Mouse (Mus musculus): ENCODE measurements around the gene Spred3. TPM values are rescaled to one million over a fixed set of nuclear protein-coding genes. Genes with fewer than 3 reads are reported as not detected.
"Not testable (repeated sequence)": the region's sequence is repeated elsewhere in the genome, so short reads cannot be mapped to it uniquely, and the experiment has no call there.

Gene Spred3
- polyA plus RNA-seq, 1 experiment from 2014 or later: 11.7 TPM

DNA sequence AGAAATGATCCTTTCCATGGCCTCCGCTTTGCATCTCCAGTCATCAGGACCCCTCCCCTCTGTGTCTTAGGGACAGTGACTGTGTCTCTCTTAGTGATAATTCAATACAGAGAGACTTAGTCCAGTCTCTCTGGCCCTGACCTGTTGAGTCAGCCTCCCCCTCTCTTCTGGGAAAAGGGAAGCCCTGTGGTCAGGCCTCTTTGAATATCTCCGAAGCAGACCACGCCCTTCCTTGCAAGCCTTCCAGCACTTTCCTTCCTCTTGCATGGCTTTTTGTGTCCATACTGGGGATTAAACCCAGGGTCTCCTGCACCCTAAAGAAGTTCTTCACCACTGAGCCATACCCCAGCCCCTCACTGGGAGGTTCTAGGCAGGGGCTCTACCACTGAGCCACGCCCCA lies 26.2 kb downstream of the Spred3 start:
- no peaks in the 10 kb centered on the region for H3K9me3 ChIP-seq (replicated peaks)
- no peak overlapping the region for H3K4me2 ChIP-seq
- 96% methylated on average over 4 of the region's 4 CpGs for WGBS
- H3K4me1 ChIP-seq: no peaks in the 10 kb centered on the region
- ATAC-seq (ENCODE audit: low FRiP score): no peak
- H3K4me3 ChIP-seq (replicated peaks): no peak overlapping the region
- H3K27me3 ChIP-seq (replicated peaks): no peaks in the 10 kb centered on the region
- H3K27ac ChIP-seq (replicated peaks): no peak overlapping the region
- no peak overlapping the region for H3K9ac ChIP-seq (replicated peaks)
- no peaks in the 10 kb centered on the region for H3K36me3 ChIP-seq

DNA sequence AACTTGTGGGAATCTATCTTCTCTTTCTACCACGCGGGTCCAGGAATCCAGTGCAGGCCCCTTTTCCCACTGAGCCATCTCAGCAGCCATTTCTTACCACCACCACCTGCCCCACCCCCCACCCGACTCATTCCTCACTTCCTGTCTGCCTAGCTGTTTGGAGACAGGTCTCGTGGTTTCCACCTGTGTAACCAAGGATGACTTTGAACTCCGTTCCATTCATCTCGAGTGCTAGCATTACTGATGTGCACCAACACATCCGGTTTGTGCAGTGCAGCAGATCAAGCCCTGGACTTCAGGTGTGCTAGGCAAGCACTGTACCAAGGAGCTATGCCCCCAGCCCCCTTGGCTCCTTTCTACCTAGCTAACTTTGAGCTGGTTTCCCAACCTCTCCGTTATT lies 28.8 kb downstream of the Spred3 start:
- Histone ChIP-seq H3K9ac (replicated peaks) (no peak overlapping the region), H3K4me1 (no peaks in the 10 kb centered on the region), H3K9me3 (replicated peaks) (no peaks in the 10 kb centered on the region), H3K36me3 (no peaks in the 10 kb centered on the region), H3K27me3 (replicated peaks) (peaks cover 5% of the 10 kb centered on the region; the same call in 1 of the 2 replicates), H3K4me2 (no peak overlapping the region), H3K4me3 (replicated peaks) (no peak overlapping the region), H3K27ac (replicated peaks) (no peak overlapping the region)
- no peak for ATAC-seq (ENCODE audit: low FRiP score)
- WGBS: 90% methylated on average over 8 of the region's 8 CpGs

DNA sequence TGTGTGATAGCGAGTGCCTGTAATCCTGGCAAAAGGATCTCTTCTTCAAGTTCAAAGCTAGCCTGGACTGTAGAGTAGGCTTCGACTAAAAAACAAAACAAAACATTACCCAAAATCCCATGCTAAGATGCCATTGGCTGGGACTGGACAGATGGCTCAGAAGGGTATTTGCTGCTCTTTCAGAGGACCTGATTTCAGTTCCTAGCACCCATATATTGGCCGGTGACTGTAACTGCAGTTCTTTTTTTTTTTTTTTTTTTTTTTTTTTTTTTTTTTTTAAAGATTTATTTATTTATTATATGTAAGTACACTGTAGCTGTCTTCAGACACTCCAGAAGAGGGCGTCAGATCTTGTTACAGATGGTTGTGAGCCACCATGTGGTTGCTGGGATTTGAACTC lies 31.0 kb downstream of the Spred3 start:
- H3K27ac ChIP-seq (replicated peaks); H3K9me3 ChIP-seq (replicated peaks); H3K4me2 ChIP-seq; ATAC-seq (ENCODE audit: low FRiP score); H3K9ac ChIP-seq (replicated peaks); H3K36me3 ChIP-seq; H3K4me3 ChIP-seq (replicated peaks): not testable (repeated sequence)
- Histone ChIP-seq H3K4me1 (peaks cover 11% of the 10 kb centered on the region), H3K27me3 (replicated peaks) (peaks cover 20% of the 10 kb centered on the region)
- 93% methylated on average over 3 of the region's 4 CpGs for WGBS

DNA sequence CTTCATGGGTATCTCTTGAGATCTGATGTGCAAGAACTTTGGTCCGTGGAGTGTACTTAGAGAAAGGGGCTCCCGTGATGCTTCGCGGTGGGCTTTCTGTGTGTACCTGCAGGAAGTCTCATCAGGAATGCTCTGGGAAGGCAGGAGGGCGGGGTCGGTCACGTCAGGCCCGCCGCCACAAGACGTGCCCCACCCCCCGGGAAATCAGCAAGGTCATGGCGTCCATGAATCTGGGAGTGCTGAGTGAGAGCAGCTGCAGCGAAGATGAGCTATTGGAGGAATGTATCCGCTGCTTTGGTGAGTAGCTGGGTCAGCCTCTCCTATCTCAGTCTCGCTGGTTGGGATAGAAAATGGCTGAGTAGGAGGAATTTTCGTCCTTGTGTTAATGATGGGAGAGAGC lies 32.8 kb downstream of the Spred3 start:
- no peaks in the 10 kb centered on the region for H3K36me3 ChIP-seq
- H3K27ac ChIP-seq (replicated peaks): no peak overlapping the region
- 47% methylated on average over 16 of the region's 16 CpGs for WGBS
- H3K4me1 ChIP-seq: peaks cover 12% of the 10 kb centered on the region
- H3K9ac ChIP-seq (replicated peaks): no peak overlapping the region
- no peaks in the 10 kb centered on the region for H3K9me3 ChIP-seq (replicated peaks)
- H3K27me3 ChIP-seq (replicated peaks): peaks cover 20% of the 10 kb centered on the region
- H3K4me2 ChIP-seq: no peak overlapping the region
- no peak for ATAC-seq (ENCODE audit: low FRiP score)
- H3K4me3 ChIP-seq (replicated peaks): no peak overlapping the region

DNA sequence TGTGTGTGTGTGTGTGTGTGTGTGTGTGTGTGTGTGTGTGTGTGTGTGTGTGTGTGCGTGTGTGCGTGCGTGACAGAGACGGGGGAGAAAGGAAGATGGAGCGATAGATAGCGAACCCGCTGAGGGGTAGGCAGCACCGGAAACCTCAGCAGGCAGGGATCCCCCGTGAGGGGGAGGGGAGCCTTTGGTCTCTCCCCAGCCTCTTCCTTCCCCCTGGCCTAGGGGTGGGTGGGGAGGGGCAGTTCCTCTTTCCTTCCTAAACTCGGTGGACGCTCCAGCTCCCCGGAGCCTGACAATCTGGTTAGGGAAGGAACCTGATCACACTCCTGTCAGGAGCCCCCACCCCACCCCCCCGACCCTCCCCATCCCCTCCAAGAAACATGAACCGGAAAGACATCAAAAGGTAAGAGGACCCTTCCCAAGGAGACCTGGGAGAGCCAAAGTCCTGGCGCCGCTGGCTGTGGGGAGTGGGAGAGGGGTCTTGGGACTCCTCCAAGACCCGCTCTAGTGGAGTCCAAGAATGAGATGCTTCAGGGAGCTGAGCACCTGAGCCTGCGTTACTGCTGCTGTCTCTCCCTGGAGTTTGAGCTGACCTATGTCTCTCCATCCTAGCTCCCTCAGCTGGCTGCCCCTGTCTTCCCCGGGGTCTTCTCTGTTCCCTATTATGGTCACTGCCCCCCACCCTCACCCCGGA lies 35.4 kb downstream of the Spred3 start, which contains the start of gene Rasgrp4:
Gene Rasgrp4, plus strand, starts transcription at position 159 of the 694 bp plus-strand sequence.
- peaks cover 12% of the 10 kb centered on the region for H3K4me1 ChIP-seq
- no peak within 1 kb of the TSS for H3K27ac ChIP-seq (replicated peaks)
- WGBS: 2% methylated on average over 15 of the region's 20 CpGs
- H3K27me3 ChIP-seq (replicated peaks): peaks cover 20% of the 10 kb centered on the region
- peak within 1 kb of the TSS; percentile 24 for H3K4me3 ChIP-seq (replicated peaks)
- no peak; the same call in 1 of the 2 replicates for ATAC-seq (ENCODE audit: low FRiP score)
- no peaks in the 10 kb centered on the region for H3K9me3 ChIP-seq (replicated peaks)
- H3K9ac ChIP-seq (replicated peaks): 0 out of 2 replicates have a peak within 1 kb of the TSS, but pooled peaks have one; percentile 28
- H3K4me2 ChIP-seq: peak within 1 kb of the TSS; percentile 53
- H3K36me3 ChIP-seq: no peaks in the 10 kb centered on the region

DNA sequence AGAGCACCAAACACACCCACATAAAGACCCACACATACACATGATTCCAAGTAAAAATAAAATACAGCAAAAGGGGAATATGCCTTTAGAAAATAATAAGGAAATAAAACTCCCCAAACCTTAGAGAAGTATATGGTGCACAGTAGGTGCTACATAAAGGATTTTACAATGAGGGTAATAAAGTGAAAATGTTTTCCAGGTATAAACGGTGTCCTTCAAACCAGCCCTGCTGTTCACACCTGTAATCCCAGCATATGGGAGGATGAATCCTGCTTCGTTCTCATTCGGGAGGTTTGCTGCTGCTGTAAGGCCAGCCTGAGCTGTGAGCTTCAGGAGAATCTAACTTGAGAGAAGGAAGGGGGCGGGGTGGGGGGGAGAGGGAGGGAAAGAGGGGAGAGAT lies 36.0 kb downstream of the Spred3 start:
- Histone ChIP-seq H3K9me3 (replicated peaks) (no peaks in the 10 kb centered on the region), H3K4me3 (replicated peaks) (peak overlapping the region; percentile 24), H3K4me1 (peaks cover 12% of the 10 kb centered on the region), H3K27ac (replicated peaks) (no peak overlapping the region), H3K36me3 (no peaks in the 10 kb centered on the region), H3K27me3 (replicated peaks) (peaks cover 20% of the 10 kb centered on the region), H3K9ac (replicated peaks) (no peak overlapping the region), H3K4me2 (peak overlapping the region; percentile 53)
- 4% methylated on average over 4 of the region's 4 CpGs for WGBS
- ATAC-seq (ENCODE audit: low FRiP score): no peak

DNA sequence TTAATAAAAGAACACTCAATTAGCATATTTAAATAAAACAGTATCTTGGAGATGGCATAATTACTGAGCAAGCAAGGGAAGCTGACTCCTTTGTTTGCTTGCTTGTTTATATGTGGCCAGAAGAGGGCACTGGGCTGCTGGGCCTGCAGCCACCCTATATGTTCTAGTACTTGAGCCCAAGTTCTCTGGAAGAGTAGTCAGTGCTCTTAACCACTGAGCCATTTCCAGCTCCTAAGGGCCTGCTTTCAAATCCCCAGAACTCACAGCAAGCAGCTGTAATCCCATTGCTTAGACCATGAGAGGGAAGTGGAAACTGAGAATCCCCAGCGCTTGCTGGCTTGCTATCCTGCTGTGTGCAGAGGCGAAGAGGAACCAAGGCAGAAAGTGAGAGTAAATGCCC lies 41.5 kb downstream of the Spred3 start:
- Histone ChIP-seq H3K4me1 (peaks cover 8% of the 10 kb centered on the region; the same call in 1 of the 2 replicates), H3K9ac (replicated peaks) (no peak overlapping the region), H3K9me3 (replicated peaks) (no peaks in the 10 kb centered on the region), H3K36me3 (no peaks in the 10 kb centered on the region), H3K27ac (replicated peaks) (no peak overlapping the region), H3K27me3 (replicated peaks) (peaks cover 8% of the 10 kb centered on the region; the same call in 1 of the 2 replicates), H3K4me3 (replicated peaks) (no peak overlapping the region), H3K4me2 (no peak overlapping the region)
- WGBS: 75% methylated on average over 2 of the region's 2 CpGs
- no peak for ATAC-seq (ENCODE audit: low FRiP score)

DNA sequence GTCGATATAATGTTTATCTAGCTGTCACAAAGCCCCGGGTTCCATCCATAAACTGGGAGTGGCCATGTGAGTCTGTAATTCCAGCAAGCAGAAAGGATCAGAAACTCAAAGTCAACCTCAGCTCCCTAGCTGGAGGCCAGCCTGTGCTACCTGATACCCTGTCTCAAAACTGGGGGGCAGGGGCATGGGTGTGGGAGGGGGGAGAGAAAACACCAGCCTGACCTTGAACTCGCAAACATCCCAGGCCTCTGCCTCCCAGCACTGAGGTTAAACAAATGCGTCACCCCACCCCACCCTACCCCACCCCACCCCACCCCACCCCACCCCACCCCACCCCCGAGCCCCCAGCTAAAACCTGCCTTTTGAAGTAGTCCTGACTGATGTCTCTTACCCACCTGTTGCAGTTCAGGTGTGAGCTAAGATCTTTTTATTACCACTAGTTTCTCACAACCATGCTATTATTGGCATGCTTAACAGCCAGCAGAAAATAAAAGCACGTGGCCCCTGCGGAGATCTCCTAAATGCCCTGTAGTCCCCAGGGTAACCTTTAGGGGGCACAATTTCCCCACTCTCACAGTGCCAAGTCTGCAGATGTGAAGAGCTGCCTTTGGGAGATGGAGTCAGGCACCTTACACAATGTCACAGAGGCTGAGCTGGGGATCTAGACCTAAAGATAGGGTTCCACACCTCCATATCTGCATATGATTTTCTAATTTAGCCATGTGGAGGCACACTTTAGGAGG lies 43.9 kb downstream of the Spred3 start:
- no peak for ATAC-seq (ENCODE audit: low FRiP score)
- 43% methylated on average over 6 of the region's 7 CpGs for WGBS
- Histone ChIP-seq H3K9me3 (replicated peaks) (no peaks in the 10 kb centered on the region), H3K27me3 (replicated peaks) (peaks cover 9% of the 10 kb centered on the region; the same call in 1 of the 2 replicates), H3K4me2 (no peak overlapping the region), H3K4me3 (replicated peaks) (no peak overlapping the region), H3K4me1 (peaks cover 8% of the 10 kb centered on the region; the same call in 1 of the 2 replicates), H3K27ac (replicated peaks) (no peak overlapping the region), H3K9ac (replicated peaks) (no peak overlapping the region), H3K36me3 (no peaks in the 10 kb centered on the region)

DNA sequence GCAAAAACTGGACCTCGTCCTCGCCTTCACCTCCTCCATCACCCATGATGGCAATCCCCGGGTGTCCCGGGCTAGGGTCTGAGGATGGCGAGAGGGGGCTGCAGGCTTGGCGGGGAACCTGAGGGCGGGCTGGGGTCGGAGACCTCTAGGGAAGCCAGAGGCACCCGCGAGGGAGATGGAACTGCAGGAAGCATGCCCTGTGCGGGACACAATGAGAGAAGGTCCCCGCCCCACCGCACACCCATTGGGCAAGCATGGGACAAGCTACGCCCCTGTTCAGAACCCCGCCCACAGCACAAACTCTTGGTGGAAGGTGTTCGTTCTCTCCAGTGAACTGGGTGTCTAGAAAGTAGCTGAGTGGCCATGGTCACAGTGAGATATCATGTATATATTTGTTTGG lies 45.2 kb downstream of the Spred3 start, which contains the start of gene Ryr1:
Gene Ryr1, minus strand, starts transcription at position 210 of the 400 bp plus-strand sequence.
- H3K9ac ChIP-seq (replicated peaks): peak within 1 kb of the TSS; percentile 11; the same call in 1 of the 2 replicates
- peak within 1 kb of the TSS; percentile 30 for H3K4me3 ChIP-seq (replicated peaks)
- ATAC-seq (ENCODE audit: low FRiP score): no peak

DNA sequence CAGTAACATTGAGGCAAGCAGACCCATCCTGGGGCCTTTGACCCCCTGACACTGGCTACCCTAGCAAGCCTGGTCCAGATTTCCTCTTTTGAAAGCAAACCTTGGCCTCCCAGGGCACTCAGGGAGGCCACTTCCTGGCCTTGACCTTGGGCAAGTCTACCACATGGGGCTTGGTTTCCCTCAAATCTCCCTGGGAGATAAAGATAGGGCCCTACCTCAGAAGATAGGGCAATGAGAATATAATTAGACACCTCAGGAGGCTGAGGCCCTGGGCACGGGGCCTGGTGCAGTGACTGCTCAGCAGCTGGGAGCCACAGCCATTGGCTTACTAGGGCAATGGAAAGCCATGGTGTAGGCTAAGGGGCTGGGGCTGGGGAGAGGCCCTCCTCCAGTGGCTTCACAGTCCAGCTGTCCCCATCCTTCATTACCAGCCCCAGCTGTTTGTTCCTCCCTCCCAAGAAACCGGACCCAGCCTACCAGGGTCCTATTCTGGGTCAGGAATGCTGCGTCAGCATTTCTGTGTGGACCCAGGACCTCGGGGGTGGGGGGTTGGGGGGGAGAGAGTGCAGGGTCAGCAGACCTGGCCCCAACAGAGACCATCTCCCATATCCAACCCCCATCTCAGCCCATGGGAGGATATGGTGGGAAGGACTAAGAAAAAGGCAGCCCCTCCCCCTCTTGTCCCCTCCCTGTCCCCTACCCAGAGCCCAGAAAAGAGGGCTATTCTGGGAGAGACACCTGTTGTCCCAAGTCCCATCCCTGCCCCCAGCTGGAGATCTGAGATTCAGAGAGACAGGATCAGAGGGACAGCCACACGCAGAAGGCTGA lies 46.5 kb downstream of the Spred3 start:
- no peak for ATAC-seq (ENCODE audit: low FRiP score)
- WGBS: 51% methylated on average over 5 of the region's 5 CpGs
- H3K36me3 ChIP-seq: no peaks in the 10 kb centered on the region

More for the DNA sequence above, 45.2 kb downstream of the Spred3 start, which contains the start of gene Ryr1:
- Histone ChIP-seq H3K36me3 (no peaks in the 10 kb centered on the region), H3K9me3 (replicated peaks) (no peaks in the 10 kb centered on the region), H3K4me1 (peaks cover 8% of the 10 kb centered on the region; the same call in 1 of the 2 replicates), H3K4me2 (peak within 1 kb of the TSS; percentile 58), H3K27ac (replicated peaks) (no peak within 1 kb of the TSS), H3K27me3 (replicated peaks) (peaks cover 9% of the 10 kb centered on the region; the same call in 1 of the 2 replicates)
- 1% methylated on average over 16 of the region's 16 CpGs for WGBS

DNA sequence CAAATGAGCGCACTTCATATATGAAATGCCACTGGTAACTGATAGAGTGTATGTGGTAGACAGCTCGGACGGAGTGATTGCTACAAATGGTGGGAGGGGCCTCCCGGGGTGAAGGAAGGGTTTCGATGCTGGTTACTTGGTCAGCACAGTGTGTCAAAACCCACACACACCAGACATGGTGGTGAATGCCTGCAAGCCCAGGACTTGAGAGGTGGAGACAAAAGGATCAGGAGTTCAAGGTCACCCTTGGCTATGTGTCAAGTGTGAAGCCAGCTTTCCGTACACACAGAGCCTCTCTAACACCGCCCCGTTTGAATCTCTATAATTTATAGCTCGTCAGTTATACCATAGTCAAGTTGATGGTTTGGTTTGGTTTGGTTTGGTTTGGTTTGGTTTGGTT lies 47.4 kb downstream of the Spred3 start:
- Histone ChIP-seq H3K4me2 (no peak overlapping the region), H3K9me3 (replicated peaks) (no peaks in the 10 kb centered on the region), H3K36me3 (no peaks in the 10 kb centered on the region), H3K4me1 (peaks cover 8% of the 10 kb centered on the region; the same call in 1 of the 2 replicates), H3K27me3 (replicated peaks) (peaks cover 9% of the 10 kb centered on the region; the same call in 1 of the 2 replicates), H3K27ac (replicated peaks) (no peak overlapping the region), H3K9ac (replicated peaks) (no peak overlapping the region), H3K4me3 (replicated peaks) (no peak overlapping the region)
- ATAC-seq (ENCODE audit: low FRiP score): no peak
- WGBS: 89% methylated on average over 9 of the region's 9 CpGs

More for the DNA sequence above, 46.5 kb downstream of the Spred3 start:
- H3K4me1 ChIP-seq: peaks cover 8% of the 10 kb centered on the region; the same call in 1 of the 2 replicates
- H3K27ac ChIP-seq (replicated peaks): no peak overlapping the region
- no peak overlapping the region for H3K4me2 ChIP-seq
- no peak overlapping the region for H3K9ac ChIP-seq (replicated peaks)
- H3K4me3 ChIP-seq (replicated peaks): no peak overlapping the region
- H3K9me3 ChIP-seq (replicated peaks): no peaks in the 10 kb centered on the region
- peaks cover 9% of the 10 kb centered on the region; the same call in 1 of the 2 replicates for H3K27me3 ChIP-seq (replicated peaks)
